Mouse (Mus musculus) gastrocnemius, postnatal 25 days (tissue): ENCODE measurements at regions not wholly inside any gene's neighbourhood (a gene's known extent, or its start where the extent isn't known, plus 50 kb on each side); places are given as distances from the start of the nearest gene placed in this dataset.
A peak's percentile ranks its signal among the peaks of the same experiment; 100 is the strongest.
"Not testable (repeated sequence)": the region's sequence is repeated elsewhere in the genome, so short reads cannot be mapped to it uniquely, and the experiment has no call there.

Experiments
- DNase-seq: peaks from one replicate; pipeline ENCODE4 v3.0.0; 2022

- DNase-seq: no peak
Measured at GRCm38 (mm10) chr3:153144217-153144616, 162.2 kb upstream of the St6galnac5 start.

- DNase-seq: no peak
Measured at GRCm38 (mm10) chr3:153140985-153141384, 158.9 kb upstream of the St6galnac5 start.

- no peak for DNase-seq
Measured at GRCm38 (mm10) chr3:153125335-153125734, 143.3 kb upstream of the St6galnac5 start.

GRCm38 (mm10) chr3:153121934-153122333, 139.9 kb upstream of the St6galnac5 start:
- no peak for DNase-seq

GRCm38 (mm10) chr3:153119142-153119541, 137.1 kb upstream of the St6galnac5 start:
- DNase-seq: no peak

- no peak for DNase-seq
Measured at GRCm38 (mm10) chr3:153118643-153119042, 136.6 kb upstream of the St6galnac5 start.

GRCm38 (mm10) chr3:153105591-153105990, 123.5 kb upstream of the St6galnac5 start:
- no peak for DNase-seq

- DNase-seq: not testable (repeated sequence)
Measured at GRCm38 (mm10) chr3:153090572-153090971, 108.5 kb upstream of the St6galnac5 start.

- no peak for DNase-seq
Measured at GRCm38 (mm10) chr3:153085096-153085788, 103.2 kb upstream of the St6galnac5 start.

GRCm38 (mm10) chr3:153084226-153085095, 102.4 kb upstream of the St6galnac5 start:
- peak; percentile 9 for DNase-seq

- no peak for DNase-seq
Measured at GRCm38 (mm10) chr3:153080371-153080770, 98.3 kb upstream of the St6galnac5 start.

- no peak for DNase-seq
Measured at GRCm38 (mm10) chr3:153077846-153078703, 96.0 kb upstream of the St6galnac5 start.

- no peak for DNase-seq
Measured at GRCm38 (mm10) chr3:153072200-153072919, 90.3 kb upstream of the St6galnac5 start.

- no peak for DNase-seq
Measured at GRCm38 (mm10) chr3:153071549-153071948, 89.5 kb upstream of the St6galnac5 start.

GRCm38 (mm10) chr3:153071123-153071522, 89.1 kb upstream of the St6galnac5 start:
- DNase-seq: no peak

- no peak for DNase-seq
Measured at GRCm38 (mm10) chr3:153065890-153066289, 83.8 kb upstream of the St6galnac5 start.

GRCm38 (mm10) chr3:153053163-153053562, 71.1 kb upstream of the St6galnac5 start:
- DNase-seq: no peak

- DNase-seq: no peak
Measured at GRCm38 (mm10) chr3:153051566-153051965, 69.5 kb upstream of the St6galnac5 start.

GRCm38 (mm10) chr3:153045328-153045727, 63.3 kb upstream of the St6galnac5 start:
- no peak for DNase-seq

- no peak for DNase-seq
Measured at GRCm38 (mm10) chr3:153033980-153034379, 51.9 kb upstream of the St6galnac5 start.
